Mouse (Mus musculus) cerebellum, adult (tissue): Measurements from ENCODE around the gene Entpd8.

Source experiments
- ATAC-seq: cut with Nextera tagmentation; 2 replicates; pipeline ENCODE4 v1.9.2; 2017; ENCODE audit warnings: mild to moderate bottlenecking, moderate library complexity, mixed read lengths; ENCODE audit not compliant: insufficient number of reproducible peaks, low FRiP score, low TSS enrichment

The Entpd8 gene

DNA sequence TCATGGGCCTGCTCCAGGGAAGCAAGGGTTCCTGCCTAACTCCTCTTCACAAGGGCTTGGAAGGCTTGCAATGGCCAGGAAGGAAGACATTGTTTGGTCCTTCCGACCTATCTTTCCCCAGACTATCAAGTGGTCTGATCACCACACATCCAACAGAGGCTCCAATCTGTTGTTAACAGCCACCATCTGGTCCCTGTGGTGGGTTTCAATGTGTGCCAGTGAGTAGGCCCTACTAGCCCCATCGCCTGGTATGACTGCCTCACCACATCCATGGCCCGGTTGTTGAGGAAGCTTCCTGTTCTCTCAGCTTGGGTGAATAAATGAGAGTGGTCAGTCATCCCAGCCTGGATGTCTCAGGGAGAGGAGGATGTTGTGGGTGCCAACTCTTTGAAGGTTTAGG lies 8.5 kb downstream of the Entpd8 start:
- ATAC-seq: no peak

DNA sequence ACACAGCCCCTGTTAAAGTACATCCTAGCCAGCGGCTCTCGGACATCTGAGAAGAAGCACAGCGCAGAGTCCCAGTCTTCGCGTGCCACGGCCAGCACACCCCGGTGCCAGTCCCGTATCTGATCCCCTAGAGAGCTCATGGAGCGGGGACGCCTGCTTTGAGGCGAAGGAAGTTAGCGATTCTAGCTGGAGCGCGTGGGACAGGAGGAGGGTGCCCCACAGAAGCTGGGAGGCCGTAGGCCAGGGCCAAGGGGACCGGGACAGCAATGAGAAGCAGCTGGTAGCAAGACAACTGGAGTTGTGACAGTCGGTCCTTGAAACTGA lies 14.6 kb downstream of the Entpd8 start:
- no peak for ATAC-seq

DNA sequence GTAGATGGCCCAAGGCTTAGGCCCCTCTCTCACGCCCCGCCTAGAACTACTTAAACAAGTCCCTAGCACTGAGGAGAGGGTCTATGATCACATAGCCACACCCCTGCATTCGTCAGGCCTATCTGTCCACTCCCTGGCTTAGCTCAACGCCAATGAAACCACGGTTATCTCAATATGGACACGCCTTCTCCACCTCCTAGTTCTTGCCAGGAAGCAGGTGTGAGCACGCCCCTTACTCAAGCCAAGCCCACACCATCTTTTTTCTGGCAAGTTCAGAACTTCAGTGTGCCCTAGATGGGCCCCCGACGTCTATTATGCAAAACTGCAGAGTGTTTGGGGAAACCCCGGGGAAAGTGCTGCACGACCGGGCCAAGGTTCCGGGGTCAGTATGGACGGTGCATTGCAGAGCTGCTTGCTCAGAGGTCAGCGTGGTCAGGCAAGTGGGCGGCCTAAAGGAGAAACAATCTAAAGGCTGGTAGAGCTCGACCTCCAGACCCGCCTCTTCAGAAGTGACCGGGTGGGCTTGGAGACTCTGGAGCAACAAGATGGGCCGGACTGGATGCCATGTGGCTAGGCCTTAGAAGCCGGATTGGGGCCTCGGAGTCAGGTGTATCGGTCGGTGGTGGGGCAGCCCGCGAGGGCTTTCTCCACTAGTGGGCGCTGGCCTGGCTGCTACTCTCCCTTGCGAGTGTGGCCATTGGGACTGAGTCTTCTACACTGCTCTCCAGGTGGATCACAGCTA lies 15.2 kb downstream of the Entpd8 start, which contains the start of gene Noxa1:
TSS of gene Noxa1 (minus strand) at position 41 of the 742 bp plus-strand sequence.
- ATAC-seq: no peak

- no peak for ATAC-seq
Observed at GRCm38 (mm10) chr2:25098005-25098615, 18.0 kb downstream of the Entpd8 start.

DNA sequence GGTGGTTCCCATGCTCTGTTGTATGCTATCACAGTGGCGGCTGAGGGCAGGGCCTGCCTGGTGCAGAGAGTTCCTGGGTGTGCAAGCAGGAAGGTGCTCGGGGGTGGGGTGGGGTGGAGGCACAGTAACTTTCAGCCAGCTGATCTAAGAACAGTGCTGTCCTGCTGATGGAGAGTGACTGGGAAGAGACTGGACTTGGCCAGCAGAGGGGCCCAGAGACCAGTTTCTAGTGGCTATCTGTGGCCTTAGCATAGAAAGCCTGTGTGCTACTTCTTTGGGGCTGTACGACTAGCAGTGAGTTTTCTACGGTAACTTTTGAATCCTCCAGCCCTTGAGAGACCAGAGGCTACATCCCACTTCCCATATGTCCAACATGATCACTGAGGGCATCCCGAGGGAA lies 18.9 kb downstream of the Entpd8 start:
- ATAC-seq: no peak

GRCm38 (mm10) chr2:25099703-25100102 lies 19.6 kb downstream of the Entpd8 start:
- ATAC-seq: no peak

DNA sequence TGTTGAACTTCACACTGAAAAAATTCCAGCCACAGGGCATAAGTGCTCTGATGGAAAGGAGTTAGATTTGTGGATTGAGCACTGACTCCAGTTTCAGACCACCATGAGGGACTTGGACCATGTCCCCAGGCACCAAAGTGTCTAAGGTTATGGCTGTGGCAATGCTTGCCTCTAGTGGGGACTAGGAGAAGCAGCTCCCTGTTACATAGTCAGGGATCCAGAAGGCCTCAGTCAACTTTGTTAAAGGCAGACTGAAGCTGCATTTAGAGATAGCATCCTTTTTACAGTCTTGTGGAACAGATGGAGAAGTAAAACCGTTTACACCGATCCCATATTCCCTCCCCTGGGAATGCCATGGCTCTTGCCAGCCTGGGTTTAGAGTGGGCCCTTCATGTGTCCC lies 24.0 kb downstream of the Entpd8 start:
- ATAC-seq: no peak

GRCm38 (mm10) chr2:25106045-25106444 lies 25.9 kb downstream of the Entpd8 start:
- ATAC-seq: no peak

- ATAC-seq: no peak
Observed at GRCm38 (mm10) chr2:25109487-25109886, 29.4 kb downstream of the Entpd8 start.

DNA sequence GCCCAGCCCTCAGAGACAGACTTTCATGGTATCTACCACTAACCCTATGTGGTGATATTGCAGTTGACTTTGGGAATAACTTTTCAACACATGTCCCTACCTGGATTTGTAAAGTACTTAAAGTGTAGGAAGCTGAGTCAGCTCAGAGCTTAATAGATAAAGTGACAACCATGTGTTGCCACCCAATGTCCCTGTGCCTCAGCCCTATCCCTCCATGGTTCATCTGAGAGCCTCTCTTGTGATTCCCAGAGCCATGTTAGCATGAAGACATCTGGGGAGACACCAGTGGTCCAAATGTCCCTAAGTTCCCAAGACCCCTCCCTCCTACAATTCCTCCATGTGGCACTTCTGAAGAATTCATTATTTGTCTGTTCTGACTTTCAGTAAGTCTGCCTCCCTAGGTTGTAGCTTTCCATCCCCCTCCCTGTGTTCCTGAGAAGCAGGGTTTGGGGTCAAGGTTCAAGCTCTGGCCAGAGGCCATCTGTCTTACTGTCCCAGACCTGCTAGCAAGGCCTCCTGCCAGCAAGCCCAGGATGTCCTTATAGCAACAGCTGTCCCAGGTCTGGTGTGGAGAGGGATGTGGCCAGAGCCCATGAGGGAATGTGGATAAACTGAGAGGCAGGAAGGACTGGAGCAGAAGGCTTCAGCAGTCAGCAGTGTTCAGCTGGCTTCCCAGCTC lies 30.5 kb downstream of the Entpd8 start:
- no peak for ATAC-seq

GRCm38 (mm10) chr2:25111184-25111791 lies 31.2 kb downstream of the Entpd8 start:
- no peak for ATAC-seq

DNA sequence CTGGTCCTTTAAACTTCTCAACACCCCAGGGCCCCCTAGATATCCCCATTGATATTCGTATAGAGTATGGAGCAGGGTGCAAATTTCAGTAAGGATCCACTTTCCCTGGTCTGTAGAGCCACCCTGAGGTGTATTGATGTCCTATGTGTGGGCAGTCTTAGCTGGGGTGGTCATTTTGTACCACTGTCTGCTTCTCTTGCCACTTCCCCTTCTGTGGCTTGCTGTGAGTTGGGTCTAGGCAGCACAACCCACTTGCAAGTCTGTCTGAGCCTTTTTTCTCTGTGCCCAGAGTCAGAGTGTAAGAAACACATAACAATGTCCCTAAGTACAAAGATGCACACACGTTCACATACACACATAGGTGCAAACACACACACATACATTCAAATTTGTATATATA lies 34.2 kb downstream of the Entpd8 start:
- ATAC-seq: no peak

DNA sequence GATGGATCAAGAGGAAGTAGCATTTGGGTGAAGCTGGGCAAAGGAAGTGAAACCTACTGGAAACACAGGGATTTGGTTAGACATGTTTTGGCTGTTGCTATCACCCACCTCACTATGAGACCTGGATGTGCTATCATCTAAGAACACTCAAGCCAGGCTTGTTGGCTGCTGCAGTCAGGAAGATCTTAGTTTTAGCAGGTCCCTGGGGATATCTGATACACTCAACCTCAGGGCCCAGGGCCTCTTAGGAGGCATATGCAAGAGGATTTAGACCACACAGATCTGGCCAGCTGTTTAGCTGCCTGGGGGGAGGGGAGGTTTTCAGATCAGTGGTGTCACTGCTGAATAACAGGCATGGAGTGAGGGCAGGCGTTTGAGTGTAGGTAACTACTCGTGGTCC lies 35.3 kb downstream of the Entpd8 start:
- ATAC-seq: no peak

DNA sequence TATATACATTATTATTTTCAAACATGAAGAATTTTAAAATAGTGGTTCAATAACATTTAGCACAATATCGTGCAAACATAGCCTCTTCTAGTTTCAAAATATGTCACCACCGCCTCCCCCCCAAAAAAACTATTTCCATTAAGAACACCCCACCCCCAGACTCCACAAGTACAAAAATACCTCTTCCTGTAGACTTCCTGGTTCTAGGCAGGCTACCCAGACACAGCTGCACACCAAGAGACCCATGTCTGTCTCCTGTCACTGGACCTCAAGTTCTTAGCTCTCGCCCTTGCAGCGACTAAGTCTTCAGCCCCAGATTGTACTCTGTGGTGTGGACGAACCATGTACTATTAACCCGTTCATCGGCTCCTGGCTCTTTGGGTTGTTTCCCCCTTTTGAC lies 40.9 kb downstream of the Entpd8 start:
- ATAC-seq: no peak

- ATAC-seq: no peak
Observed at GRCm38 (mm10) chr2:25122666-25123065, 42.6 kb downstream of the Entpd8 start.

GRCm38 (mm10) chr2:25123527-25123926 lies 43.4 kb downstream of the Entpd8 start:
- ATAC-seq: no peak

GRCm38 (mm10) chr2:25124411-25124810 lies 44.3 kb downstream of the Entpd8 start:
- no peak for ATAC-seq

DNA sequence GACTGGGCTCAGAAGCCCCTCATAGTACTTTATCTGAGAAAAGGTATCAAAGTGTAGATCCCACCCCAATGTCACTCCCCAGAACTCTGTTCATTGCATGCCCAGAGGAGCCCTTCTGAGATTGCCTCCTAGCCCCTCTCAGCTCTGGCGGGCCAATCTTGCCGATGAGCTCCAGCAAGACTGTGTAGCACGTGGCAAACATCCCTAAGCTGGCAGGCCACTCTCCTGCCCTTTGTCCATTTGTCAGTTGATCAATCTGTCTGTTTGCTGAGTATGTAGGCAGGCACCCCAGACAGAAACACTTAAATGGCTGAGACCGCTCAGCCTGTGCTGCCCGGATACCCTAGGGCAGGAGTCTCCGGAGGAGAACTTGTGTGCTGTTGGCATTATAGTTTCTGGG lies 45.0 kb downstream of the Entpd8 start:
- no peak for ATAC-seq

- ATAC-seq: no peak
Observed at GRCm38 (mm10) chr2:25126011-25127010, 46.2 kb downstream of the Entpd8 start.

DNA sequence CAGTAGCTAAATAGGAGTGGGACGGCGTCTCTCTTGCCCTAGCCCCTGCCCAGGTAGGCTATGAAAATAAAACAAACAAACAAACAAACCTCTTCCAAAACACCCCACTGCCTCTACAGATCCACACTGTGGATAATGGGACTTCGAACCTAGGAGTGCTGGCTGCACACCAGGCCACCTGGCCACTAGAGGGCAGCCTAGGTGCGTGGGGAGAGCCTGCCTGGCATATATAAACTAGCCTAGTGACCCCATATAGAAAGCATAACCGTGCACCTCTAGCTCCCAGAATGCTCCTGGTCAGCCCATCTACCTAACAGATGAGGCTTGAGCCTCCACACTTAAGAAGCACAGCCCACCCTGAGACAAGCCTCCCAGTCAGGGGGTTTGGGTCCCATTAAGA lies 47.1 kb downstream of the Entpd8 start:
- ATAC-seq: no peak
